Mouse (Mus musculus) granulocyte monocyte progenitor cell, adult 5-6 weeks (primary cell): ENCODE data around the gene Psmd10. TPM values are rescaled to one million over a fixed set of nuclear protein-coding genes. Genes with fewer than 3 reads are reported as not detected.

ENCODE experiments used
- total RNA-seq, 2 experiments: library from RNA; stranded (forward) in 1 of 2; stranded (reverse) in 1 of 2; fragments of 200-712, 200-1000 nt in 1 of 2; fragments of >200 nt in 1 of 2; fragmentation: Nextera tagmentation in 1 of 2; gene quantifications; 2 replicates each; pipeline ENCODE4 v1.2.3; 2014 to 2017

Gene Psmd10
- total RNA-seq, 2 experiments from 2014 or later = 18.0 to 34.5 TPM

Other genes with a start within 250 kb of the Psmd10 start
- gene Tex13b, start 143.3 kb downstream of the Psmd10 start, total RNA-seq (2014; fragmentation: Nextera tagmentation) = not detected in 2 replicates
- not detected in 2 replicates for gene Tex13b, start 143.3 kb downstream of the Psmd10 start, total RNA-seq (2017)
- gene Vsig1, start 49.1 kb downstream of the Psmd10 start, total RNA-seq (2014; fragmentation: Nextera tagmentation) = not detected in 2 replicates
- not detected in 2 replicates for gene Vsig1, start 49.1 kb downstream of the Psmd10 start, total RNA-seq (2017)
- gene Atg4a, start 179 bp upstream of the Psmd10 start, total RNA-seq (2014; fragmentation: Nextera tagmentation) = 18.8 and 22.5 TPM in 2 replicates
- 24.8 and 25.8 TPM in 2 replicates for gene Atg4a, start 179 bp upstream of the Psmd10 start, total RNA-seq (2017)